Mouse (Mus musculus): Measurements from ENCODE around the gene Gm12166. TPM values are rescaled to one million over a fixed set of nuclear protein-coding genes. Genes with fewer than 3 reads are reported as not detected.

Gm12166 gene
- polyA plus RNA-seq, 1 experiment, result 4.3 TPM

DNA sequence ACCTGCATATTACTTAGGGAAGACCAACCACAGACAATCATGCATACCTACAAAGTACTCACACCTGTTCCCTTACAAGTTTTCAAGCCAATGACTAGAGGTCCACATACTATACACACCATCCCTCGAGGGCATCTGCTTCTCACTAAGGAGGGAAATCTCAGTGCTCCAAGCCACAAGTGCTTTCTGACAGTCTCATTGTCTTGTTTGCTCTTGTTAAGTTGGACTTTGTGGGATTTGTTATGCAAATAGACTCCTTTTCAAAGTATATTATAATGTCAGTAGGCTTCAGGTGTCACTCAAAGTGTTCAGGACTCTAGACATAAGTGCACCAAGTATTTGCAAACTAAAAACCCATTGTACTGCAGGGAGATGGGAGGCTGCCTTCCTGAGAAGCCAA lies 31.9 kb downstream of the Gm12166 start:
- no peak overlapping the region for H3K4me2 ChIP-seq (ENCODE audit: low read depth)
- no peak overlapping the region for H3ac ChIP-seq (ENCODE audit: control insufficient read depth, insufficient read length)
- TF ChIP-seq TCF3 (IDR thresholded peaks at IDR 0.05; ENCODE audit: insufficient read length, low read depth) (no peak), REST (IDR thresholded peaks at IDR 0.05; ENCODE audit: insufficient read depth, insufficient read length) (no peak), USF1 (IDR thresholded peaks at IDR 0.05; ENCODE audit: low read depth) (no peak), POLR2A (IDR thresholded peaks at IDR 0.05; ENCODE audit: insufficient read length, low read depth) (no peak), MAX (IDR thresholded peaks at IDR 0.05; ENCODE audit: low read depth) (no peak), MYOG (IDR thresholded peaks at IDR 0.05; ENCODE audit: control insufficient read depth in 1 of 3, insufficient read depth in 1 of 3, insufficient read length in 2 of 3, low read depth in 2 of 3) (no peak), CEBPB (IDR thresholded peaks at IDR 0.05; ENCODE audit: insufficient read depth, poor library complexity, severe bottlenecking) (no peak), SRF (IDR thresholded peaks at IDR 0.05; ENCODE audit: control insufficient read depth, insufficient read length, low read depth) (no peak), TCF12 (IDR thresholded peaks at IDR 0.05; ENCODE audit: insufficient read depth, poor library complexity, severe bottlenecking) (no peak), E2F4 (IDR thresholded peaks at IDR 0.05; ENCODE audit: insufficient read depth) (no peak), MYOD1 (IDR thresholded peaks at IDR 0.05; ENCODE audit: control insufficient read depth in 1 of 3, insufficient read length in 2 of 3, low read depth in 2 of 3) (no peak), POLR2AphosphoS2 (IDR thresholded peaks at IDR 0.05; ENCODE audit: insufficient read length, low read depth) (no peak)
- no peaks in the 10 kb centered on the region for H3K79me2 ChIP-seq (ENCODE audit: control insufficient read depth, insufficient read depth)
- H3K36me3 ChIP-seq (ENCODE audit: control insufficient read depth, insufficient read depth), result no peaks in the 10 kb centered on the region
- H3K27me3 ChIP-seq (ENCODE audit: control insufficient read depth, insufficient read depth, insufficient read length), result no peaks in the 10 kb centered on the region
- H3K4me3 ChIP-seq, result no peak overlapping the region

DNA sequence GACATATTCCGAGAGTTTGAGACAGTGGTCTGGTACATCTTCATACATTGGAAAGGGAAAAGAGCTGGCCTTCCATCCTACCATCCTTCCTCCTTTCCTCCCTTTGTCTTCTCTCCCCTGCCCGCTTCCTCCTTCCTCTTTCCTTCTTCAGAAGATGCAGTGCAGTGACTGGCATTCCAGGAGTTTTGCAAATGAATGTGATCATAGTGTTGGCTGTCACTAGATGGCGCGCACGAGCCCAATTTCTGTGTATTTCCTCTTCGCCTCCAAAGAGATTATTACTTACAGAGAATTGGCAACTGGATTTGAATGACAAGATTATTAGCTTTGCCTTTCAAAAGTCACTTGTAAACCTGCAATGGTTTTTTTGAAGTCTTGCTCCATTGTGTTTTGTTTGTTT lies 36.1 kb downstream of the Gm12166 start:
- no peaks in the 10 kb centered on the region for H3K79me2 ChIP-seq (ENCODE audit: control insufficient read depth, insufficient read depth)
- H3K27me3 ChIP-seq (ENCODE audit: control insufficient read depth, insufficient read depth, insufficient read length), result no peaks in the 10 kb centered on the region
- no peak for TF ChIP-seq MAX (IDR thresholded peaks at IDR 0.05; ENCODE audit: low read depth)
- no peak for TF ChIP-seq USF1 (IDR thresholded peaks at IDR 0.05; ENCODE audit: low read depth)
- no peak for TF ChIP-seq TCF3 (IDR thresholded peaks at IDR 0.05; ENCODE audit: insufficient read length, low read depth)
- TF ChIP-seq MYOG (IDR thresholded peaks at IDR 0.05; ENCODE audit: control insufficient read depth in 1 of 3, insufficient read depth in 1 of 3, insufficient read length in 2 of 3, low read depth in 2 of 3), result no peak
- no peak for TF ChIP-seq CEBPB (IDR thresholded peaks at IDR 0.05; ENCODE audit: insufficient read depth, poor library complexity, severe bottlenecking)
- TF ChIP-seq TCF12 (IDR thresholded peaks at IDR 0.05; ENCODE audit: insufficient read depth, poor library complexity, severe bottlenecking), result no peak
- no peak for TF ChIP-seq REST (IDR thresholded peaks at IDR 0.05; ENCODE audit: insufficient read depth, insufficient read length)
- no peak for TF ChIP-seq SRF (IDR thresholded peaks at IDR 0.05; ENCODE audit: control insufficient read depth, insufficient read length, low read depth)
- TF ChIP-seq POLR2AphosphoS2 (IDR thresholded peaks at IDR 0.05; ENCODE audit: insufficient read length, low read depth), result no peak
- TF ChIP-seq POLR2A (IDR thresholded peaks at IDR 0.05; ENCODE audit: insufficient read length, low read depth), result no peak
- no peak for TF ChIP-seq E2F4 (IDR thresholded peaks at IDR 0.05; ENCODE audit: insufficient read depth)
- H3K4me3 ChIP-seq, result no peak overlapping the region
- no peak overlapping the region for H3K4me2 ChIP-seq (ENCODE audit: low read depth)
- no peaks in the 10 kb centered on the region for H3K36me3 ChIP-seq (ENCODE audit: control insufficient read depth, insufficient read depth)
- H3ac ChIP-seq (ENCODE audit: control insufficient read depth, insufficient read length), result no peak overlapping the region

Other genes with a start within 250 kb of the Gm12166 start
- 32.5 TPM for gene Clint1, start 200.3 kb downstream of the Gm12166 start, polyA plus RNA-seq (2012; fragmentation: generic; extraction: Trizol)
- gene Lsm11, start 107.4 kb downstream of the Gm12166 start, polyA plus RNA-seq (2012; fragmentation: generic; extraction: Trizol), result 5.4 TPM
- 14.8 TPM for gene Thg1l, start 96.8 kb downstream of the Gm12166 start, polyA plus RNA-seq (2012; fragmentation: generic; extraction: Trizol)
- not detected for gene Sox30, start 72.0 kb downstream of the Gm12166 start, polyA plus RNA-seq (2012; fragmentation: generic; extraction: Trizol)
- 43.2 TPM for gene Adam19, start 3.7 kb upstream of the Gm12166 start, polyA plus RNA-seq (2012; fragmentation: generic; extraction: Trizol)
- gene Nipal4, start 114.2 kb upstream of the Gm12166 start, polyA plus RNA-seq (2012; fragmentation: generic; extraction: Trizol), result 0.02 TPM
- 0.74 TPM for gene Fndc9, start 183.2 kb upstream of the Gm12166 start, polyA plus RNA-seq (2012; fragmentation: generic; extraction: Trizol)